Mouse (Mus musculus): ENCODE measurements around the gene Kdm8.
A peak's percentile ranks its signal among the peaks of the same experiment; 100 is the strongest.

Kdm8 gene

DNA sequence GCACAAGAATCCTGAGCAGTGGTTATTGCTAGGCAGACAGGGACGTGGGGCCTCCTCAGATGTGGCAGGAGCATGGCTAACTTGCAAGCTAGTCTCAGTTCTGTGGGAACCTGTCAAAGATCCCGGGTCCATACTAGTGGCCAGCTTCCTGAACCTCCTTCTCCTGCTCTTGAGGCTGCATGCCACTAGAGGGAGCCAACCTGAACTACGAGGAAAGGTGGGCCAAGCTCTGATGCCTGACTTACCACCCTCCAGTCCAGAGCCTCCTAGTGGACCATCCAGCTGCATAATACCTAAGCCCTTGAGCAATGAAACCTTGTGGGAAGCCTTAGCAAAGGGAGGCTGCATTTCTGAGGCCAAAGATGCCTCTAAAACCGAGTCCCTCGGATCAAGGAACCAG lies 25.5 kb downstream of the Kdm8 start:
- DNase-seq = peak; percentile 85 to 89

DNA sequence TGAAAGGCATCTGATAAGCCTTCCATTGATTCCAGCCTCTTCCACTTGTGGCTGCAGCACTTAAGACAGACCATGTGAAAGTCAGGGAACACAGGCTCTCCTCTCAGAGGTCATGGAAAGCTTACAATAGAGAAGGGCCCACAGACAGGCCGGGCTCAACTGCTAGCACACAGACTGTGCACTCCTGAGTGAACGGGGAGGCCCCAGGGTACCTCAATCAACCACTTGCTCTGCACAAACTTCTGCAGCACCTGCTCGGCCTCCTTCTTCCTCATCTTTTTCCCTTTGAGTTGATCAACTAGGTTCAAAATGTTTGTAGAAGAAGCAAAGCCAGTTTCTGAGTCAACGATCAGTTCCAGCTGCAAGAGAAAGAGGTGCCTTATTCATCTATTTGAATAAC lies 26.4 kb downstream of the Kdm8 start:
- DNase-seq = no peak

DNA sequence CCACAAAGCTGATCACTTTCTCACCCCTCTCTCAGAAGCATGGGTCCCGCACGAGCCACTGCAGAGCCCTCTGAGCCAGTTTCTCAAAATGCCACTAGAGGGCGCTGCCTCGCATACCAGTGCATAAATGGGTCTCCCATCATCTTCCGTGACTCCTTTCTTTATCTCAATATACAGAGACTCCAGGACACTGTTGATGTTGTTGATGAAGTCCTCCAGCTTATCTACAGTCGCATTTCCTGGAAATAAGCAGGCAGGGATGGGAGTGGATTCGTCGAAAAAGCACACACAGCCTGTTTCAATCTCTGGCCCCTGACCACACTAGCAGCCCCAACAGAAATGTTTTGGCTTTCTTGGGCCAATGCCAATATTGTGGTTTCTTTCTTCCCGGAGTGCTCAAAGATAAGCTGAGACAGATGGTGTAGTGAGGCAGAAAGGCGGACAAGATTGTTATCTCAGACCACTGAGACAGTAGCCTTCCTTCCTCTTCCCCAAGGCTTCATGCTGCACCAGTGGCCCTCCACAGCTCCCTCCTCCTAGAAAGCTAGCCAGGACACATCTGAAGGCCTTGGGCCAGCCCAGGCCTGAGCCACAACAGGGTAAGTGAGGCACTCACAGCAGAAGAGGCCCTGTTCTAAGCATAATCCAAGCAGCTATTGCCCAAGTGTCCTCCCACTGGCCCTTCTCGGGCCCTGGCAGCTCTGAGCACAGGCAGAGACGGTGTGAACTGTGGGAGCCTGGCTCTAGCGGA lies 27.7 kb downstream of the Kdm8 start:
- DNase-seq = peak; percentile 86 to 90

DNA sequence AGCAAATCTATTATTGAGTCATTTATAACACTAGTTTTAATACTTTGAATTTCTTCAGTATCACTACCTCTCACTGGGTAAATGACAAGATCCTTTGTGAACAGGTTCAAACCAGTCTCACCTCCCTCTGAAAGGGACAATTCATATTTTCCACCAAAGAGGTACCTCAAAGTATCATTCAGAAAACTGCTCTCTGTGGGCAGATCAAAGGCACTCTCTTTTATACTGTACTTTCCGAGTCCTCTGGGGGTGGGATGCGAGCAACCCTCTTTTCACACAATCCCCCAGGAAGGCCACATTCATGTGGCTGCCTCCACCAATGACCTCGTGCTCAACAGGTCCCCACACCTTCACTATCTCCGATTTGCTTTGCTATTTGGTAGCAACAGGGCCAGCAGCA lies 30.1 kb downstream of the Kdm8 start:
- no peak for DNase-seq

DNA sequence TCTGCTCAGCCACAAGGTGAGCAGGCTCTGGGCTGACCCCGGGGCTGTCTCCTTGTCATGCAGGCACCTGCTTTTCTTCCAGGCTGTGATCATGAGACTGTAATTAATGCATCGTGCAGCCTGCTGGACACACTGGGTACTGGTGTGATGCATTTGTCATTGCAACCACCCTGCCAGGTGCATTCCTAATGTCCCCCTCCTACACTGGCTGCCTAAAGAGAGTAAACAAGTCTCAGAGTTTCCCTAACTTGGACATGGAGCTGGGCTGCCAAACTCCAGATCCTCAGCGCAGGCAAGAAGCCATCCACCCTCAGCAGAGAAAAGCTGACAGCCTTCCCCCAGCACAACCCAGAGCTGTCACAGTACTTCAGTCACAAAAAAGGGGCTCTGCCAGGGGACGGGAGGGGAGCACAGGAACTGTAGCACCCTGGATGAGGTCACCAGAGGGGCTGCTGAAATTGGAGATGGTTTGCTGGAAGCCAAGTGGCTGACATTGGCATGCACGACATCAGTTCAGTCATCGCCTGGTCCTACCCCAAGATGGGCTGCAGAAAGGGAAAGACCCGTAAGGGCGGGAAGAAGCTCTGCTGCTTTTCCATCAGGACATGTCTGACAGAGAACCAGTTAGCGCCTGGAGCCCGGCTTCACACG lies 31.2 kb downstream of the Kdm8 start:
- peak; percentile 30 to 45 for DNase-seq

DNA sequence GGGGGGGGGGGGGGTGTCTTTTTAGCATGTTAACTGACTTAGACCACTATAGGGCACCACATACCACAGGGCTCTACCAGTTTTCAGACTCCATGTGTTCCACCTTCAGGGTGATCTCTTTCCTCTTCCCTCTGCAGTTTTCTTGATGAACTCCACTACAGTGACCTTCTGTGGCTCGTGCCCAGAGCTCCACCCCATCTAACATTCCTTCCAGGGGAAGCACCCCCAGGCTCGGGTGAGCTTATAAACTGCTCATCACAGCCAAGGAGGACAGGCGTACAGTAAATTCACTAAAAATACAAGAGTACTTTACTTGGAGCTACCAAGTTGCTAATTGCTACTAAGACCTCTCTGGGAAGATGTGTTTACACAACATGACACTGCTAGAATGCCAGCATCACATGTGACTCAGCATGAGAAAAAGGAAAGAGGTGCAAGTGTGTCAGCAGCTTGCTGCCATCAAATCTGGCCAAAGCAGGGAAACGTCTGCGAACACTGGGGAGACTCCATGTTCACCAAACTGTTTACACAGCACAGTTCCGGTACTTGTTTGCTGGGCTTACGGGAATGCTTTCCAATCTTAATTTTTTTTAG lies 34.0 kb downstream of the Kdm8 start:
- peak; percentile 45 to 47 for DNase-seq

DNA sequence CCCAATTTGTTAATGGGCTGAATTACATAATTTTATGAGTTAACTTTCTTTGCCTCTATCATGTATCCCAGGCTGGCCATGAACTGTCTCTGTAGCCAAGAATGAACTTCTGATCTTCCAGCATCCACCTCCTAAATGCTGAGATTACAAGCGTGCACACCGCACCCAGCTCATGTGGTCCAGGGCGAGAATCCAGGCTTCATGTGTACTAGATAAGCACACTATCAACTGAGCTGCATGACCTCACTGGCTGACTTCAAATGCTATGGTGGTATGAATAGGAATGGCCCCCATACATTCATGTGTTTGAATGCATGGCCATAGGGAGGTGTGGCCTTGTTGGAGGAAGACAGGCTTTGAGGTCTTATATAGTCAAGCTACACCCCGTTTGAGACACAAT lies 36.0 kb downstream of the Kdm8 start:
- DNase-seq = no peak

DNA sequence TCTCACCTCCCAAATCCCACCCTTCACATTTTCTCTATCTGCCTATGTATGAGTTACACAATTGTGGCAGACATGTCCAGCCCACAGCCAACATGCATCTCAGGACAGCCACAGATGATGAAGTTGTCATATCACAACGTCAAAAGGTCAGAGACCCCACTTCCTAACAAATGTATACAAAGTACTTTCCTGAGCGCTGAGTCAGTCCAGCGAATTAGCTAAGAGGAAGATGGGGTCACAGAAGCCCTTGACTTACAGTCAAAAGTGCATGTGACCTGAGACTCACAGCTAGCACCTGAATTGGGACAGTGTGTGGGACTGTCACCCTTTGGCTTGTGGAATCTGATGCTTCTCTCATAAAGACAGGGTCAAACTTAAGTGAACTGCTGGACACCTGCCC lies 37.9 kb downstream of the Kdm8 start:
- no peak for DNase-seq

DNA sequence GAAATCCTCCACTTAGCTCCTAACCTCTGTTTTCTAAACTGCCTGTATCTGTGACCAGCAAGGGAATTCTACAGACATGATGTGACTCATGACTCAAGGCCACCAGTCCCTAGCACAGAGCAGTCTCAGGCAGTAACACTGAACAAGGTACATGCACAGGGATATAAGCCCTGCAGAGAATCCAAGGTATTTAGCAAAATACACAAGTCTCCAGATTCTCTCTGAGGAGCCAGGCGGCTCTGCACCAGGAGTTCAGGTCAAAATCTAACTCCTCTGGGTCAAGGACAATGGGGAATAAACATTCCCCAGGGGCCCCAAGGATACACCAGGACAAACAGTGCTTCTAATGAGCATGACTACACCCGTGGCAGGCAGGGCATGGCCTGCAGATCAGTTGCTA lies 38.4 kb downstream of the Kdm8 start:
- DNase-seq = no peak

DNA sequence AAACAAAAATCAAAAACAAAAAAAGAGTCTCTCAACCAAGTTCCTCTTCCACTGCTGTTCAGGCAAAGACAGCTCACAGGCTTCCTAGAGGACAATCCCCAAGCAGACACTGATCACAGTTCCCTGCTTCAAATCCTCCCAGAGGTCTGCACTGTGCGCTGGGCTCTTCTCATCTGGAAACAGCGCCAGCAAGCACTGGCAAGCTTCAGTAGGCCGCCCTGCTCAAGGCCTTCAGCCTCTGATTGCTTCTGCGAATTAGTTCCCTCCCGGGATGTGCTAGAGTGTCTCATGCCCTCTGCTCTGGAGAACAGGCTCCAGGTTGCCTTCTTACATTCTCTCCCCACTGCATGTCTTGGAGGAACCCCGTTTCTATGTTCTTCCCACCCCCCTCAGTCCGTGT lies 40.3 kb downstream of the Kdm8 start:
- DNase-seq = no peak

DNA sequence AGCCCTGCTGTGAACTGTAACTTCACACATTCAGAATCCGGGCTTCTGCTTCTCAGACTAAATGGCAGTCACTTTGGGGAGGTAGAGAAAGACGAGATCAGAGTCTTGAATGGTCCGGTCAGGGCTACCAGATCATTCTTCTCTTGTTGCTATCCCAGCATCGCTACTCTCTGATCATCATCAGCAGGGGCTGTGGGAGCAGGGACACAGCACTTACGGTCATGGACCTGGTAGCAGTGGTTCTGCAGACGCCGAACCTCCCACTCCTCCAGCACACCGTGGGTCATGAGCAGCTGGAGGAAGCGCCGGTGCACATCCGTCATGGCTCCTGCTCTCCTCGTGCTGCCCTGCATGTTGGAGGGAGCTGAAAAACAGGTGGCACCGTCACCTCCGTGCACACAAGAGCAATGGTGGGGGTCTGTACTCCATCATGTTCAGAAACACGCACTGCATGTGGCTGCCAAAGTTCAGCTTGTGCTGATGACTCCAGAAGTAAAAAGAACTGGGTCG lies 41.7 kb downstream of the Kdm8 start:
- no peak for DNase-seq

DNA sequence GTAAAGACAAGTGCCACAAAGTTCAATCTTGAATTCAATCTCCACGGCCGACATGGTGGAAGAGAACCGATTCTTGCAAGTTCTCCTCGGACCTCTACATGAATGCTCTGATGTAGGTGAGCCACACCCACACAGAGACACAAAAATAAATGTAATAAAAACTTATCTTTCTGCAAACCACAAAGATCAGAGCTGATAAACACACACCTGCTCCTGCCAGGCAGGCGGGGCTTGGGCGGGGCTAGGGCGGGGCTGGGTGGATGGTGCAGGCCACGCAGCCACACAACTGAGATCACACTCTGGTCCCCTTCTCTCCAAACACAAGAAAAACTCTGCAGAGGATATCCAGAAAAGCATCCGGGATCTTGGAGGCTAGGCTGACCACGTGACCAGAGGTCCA lies 42.6 kb downstream of the Kdm8 start:
- no peak for DNase-seq

DNA sequence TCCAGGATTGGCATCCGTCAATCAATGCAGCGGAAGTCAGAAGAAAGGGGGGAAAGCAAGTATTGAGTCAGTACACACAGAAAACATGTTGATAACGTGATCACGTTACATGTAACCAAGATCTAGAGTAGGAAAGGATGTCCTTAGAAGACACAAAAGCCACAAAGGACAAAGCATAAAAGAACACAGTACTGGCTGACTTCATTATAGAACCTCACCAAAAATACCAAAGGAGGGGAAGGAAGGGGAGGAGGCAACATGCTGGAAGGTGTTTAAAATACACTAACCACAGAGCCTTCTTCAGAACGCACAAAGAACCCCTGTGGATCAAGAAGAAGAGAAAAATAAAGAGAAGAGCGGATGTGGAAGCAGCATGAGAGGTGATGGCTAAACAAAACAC lies 44.2 kb downstream of the Kdm8 start:
- no peak for DNase-seq

DNA sequence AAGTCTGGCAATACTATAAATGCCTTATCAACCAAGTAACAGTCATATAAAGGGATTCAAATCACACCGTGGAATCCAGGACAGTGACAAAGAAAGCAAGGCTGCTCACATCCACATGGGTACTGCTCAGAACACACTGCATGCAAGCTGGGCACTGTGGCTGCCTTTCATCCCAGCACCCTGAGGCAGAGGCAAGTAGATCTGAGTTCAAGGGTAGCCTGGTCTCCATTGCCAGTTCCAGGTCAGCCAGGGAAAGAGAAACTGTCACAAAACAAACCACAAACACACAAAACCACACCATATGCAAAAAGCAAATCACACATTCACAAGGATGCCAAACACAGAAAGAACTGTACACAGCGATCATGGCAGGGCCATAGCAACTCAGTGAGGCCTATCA lies 45.2 kb downstream of the Kdm8 start:
- no peak for DNase-seq

DNA sequence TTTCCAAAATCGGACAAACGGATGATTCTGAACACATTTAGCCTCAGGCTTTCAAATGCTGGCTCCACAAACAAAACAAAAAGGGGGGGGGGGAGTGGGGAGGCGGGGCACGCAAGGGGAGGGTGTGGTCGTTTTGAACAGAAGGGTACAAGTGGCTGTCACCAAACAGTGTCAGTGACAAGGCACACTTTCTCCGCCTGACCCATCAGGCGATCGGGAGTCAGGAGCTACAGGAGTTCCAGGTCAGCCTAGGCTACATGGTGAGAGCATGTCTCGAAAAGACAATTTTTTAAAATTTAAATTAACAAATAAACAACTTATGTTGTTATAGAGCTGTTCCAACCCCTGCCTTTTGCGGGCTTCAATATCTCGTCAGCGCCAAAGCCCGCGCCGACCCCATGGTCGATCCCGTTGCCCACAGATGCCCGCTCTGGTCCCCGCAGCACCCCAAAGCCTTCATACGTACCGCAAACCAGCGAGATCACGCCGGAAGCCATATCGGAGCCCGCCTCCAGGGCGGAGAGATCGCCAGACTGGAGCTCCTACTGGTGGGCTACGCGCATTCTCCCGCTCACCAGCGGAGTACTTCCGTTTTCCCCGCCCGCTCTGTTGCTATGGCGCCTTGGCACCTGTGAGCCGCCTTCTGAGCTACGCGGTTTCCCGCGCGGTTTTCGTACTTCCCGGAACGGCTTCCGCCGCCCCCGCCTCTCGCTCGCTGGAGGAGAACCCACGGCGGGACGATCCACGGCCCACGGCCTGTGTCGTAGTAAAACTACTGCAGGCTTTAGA lies 46.7 kb downstream of the Kdm8 start, which contains the start of gene Nsmce1:
Gene Nsmce1, minus strand, starts transcription at position 650 of the 789 bp plus-strand sequence.
- DNase-seq = peak; percentile 95 to 97

DNA sequence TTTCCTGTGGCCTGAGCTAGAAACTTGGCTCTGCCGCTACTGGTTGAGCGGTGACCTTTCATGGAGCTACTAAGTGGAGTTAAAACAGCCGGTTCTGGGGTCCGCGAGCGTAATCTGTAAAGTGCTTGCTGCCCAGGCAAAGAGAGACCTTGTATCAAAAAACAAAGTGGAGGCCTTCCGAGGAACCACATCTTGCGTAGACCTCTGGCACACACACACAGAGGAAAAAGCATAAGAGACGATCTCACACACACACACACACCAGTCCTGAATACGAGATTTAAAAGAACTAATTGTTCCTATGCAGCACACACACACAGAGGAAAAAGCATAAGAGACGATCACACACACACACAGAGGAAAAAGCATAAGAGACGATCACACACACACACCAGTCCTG lies 47.3 kb downstream of the Kdm8 start:
- DNase-seq = no peak

DNA sequence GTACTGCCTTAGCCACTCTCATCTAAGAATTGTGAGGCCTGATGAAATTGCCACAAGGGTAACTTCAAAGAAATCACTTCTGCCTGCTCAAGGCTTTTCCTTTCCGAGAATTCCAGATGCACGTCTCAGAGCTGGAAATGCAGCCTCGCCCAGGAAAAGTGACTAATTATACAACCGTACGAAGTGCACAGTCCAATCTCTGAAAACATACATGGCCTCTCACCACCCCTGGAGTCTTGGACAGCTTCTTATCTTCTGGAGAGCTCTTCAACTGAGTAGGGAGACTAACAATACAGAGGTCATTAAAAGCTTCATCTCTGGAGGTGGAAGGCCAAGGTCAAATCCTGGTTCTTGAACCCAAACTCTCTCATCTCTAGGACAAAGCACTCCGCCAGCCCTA lies 48.1 kb downstream of the Kdm8 start:
- DNase-seq = no peak

DNA sequence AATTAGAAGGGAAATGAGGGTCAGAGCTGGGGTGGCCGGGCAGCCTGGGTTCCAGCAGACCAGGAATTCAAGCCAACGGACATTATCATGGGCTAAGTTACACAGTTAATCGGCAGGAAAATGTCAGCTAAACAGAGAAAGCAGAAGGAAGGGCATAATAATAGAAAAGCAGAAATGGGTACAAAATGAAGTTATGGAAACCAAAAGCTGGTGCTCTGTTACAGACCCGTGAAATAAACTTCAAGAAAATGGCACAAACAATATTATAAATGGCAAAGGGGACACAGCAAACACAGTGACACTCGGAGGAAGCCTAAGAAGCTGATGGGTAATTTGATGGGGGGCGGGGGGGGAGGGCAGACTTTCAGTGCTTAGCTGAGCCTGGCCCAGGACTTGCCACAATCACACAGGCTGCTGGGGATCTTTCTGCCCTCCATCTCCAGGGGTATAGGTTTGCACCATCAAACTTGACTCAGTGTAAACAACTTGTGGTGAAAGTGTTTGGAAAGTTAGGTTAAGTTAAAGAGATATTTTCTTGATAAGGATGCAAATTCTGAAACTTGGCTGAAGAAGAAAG lies 51.5 kb downstream of the Kdm8 start:
- no peak for DNase-seq

DNA sequence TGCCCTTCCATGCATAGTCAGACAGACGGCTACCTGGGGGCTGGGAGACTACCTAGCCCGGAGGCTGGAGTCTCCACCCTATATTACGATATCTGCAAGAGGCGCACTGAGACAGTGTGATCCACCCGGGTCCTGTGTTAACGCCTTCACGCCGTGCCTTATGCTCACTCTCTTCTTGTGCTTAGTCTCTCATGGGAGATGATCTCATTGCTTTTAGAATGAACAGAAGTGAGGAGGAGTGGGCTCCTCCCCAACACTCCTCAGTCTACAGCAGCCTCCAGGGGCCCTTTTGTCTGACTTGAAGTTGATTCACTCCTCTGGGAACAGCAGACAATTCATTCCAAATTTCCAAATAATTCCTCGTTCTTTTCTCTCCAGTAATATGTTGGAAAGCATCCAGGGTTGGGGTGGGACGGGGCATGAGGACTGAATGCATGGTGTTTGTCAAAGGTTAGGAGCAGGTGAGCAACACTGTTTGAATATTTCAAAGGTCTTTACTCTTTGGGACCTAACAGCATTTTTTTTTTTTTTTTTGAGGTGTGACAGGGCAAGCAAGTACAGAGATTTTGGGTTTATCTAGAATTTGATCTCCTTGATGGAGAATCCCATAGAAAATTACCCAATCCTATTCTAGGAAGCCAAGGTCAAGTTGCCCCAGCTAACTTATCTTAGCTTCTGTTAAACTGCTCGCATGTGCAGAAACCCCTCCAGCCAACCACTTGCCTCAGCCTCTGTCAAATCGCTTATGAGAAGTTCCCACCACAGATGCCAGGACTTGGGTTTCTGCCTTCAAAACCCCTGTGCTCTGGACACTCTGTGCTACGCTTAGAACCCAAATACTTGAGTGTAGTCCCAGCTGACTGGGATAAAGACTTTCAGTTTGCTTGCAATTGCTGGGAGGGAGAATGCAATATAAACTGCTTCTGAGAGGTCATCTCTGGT lies 55.7 kb downstream of the Kdm8 start:
- DNase-seq = no peak

DNA sequence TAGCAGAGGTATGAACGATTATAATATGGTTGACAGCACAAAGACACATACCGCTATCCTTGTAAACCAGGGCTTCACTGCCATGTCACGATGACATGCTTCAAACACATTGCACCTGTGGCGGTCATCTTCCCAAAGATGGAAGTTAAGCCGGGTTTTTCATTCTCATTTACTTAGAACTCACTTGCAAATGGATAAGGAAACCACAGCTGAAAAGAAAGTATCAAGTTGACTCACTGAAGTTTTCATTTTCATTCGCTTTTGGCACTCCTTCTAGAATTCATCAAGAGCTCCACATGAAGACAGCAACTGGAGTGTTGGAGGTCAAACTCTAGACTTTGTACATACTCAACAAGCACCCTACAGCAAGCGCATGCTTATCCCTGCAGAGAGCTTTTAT lies 56.4 kb downstream of the Kdm8 start:
- no peak for DNase-seq

DNA sequence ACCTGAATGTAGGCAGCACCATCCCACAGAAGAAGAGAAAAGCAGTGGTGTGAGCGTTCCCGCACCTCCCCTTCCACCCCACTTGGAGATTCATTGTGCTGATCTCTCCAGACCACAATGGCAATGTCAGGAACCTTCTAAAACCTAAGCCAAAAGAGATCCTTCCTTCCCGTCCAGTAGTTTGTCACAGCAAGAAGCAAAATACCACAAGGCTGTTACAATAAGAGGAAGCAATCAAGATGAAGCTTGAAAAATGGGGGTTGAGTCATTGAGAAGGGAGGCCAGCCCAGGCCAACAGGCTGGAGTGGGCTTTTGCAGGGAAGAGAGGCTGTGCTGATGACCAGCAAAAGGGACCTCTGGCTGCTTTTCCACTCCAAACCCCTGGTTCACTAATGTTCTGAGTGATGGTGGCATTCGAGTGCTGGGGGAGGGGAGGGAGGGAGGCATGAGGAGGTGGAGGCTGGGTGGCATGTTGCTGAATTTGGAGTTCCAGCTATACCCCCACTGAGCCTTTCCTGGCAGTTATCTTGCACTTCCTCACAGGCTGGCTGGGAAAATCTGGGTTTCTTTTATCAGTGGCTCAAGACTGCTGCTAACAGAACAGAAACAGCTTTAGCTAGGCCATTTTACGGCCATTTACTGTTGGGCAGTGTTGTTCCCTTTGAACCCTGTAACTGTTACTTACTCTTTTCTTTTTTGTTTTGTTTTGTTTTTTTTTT lies 59.1 kb downstream of the Kdm8 start:
- no peak for DNase-seq
